Mouse (Mus musculus): ENCODE results near the gene Gm29133. TPM values are rescaled to one million over a fixed set of nuclear protein-coding genes. Genes with fewer than 3 reads are reported as not detected.

Gene Gm29133
- total RNA-seq (2023) = not detected

GRCm38 (mm10) chr3:75747897-75748296, at the start of gene Gm29133:
Gm29133 (plus strand) TSS chr3:75748197.

Other genes with a start within 250 kb of the Gm29133 start
- 10 to 100 TPM; 56.8 to 60.3 TPM for gene Pdcd10, start 191.3 kb upstream of the Gm29133 start, total RNA-seq (2023)
- 1 to 10 TPM in 1 of 2 experiments, under 1 TPM in 1; 0.94 to 1.1 TPM for gene Serpini1, start 190.7 kb upstream of the Gm29133 start, total RNA-seq (2023)
- gene Golim4, start 208.8 kb downstream of the Gm29133 start, total RNA-seq (2023) = 100 to 1,000 TPM; 142 to 148 TPM

All from neutrophil, adult 83 days (primary cell).